ENCODE assay signal across 15 mouse cellular contexts in the genomic region with DNA sequence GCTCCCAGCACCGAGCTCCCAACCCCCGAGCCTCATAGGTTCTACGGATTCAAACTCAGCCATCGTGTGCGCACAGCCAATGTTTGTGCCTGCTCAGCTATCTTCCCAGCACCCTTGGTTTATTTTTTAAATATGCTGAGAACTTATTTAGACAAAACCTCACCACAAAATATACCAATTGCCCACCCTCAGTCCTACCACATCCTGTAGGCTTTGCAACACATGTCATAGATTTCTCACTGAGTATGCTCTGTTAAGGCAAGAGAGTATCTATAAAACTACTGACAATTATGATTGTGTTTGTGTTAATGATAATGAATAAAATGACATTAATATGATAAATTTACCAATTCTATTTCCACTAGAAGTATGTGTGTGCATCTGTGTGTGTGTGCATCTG.
"Had no signal": no experiment of that assay in that cellular context is flagged by ENCODE, and none has a peak within 500 bp of the region (broad histone marks: within the 10 kb centered on the region; RNA-seq: fewer than 3 reads in every experiment).

No protein-coding gene starts in this region.

- H3K9ac ChIP-seq: limb, embryonic 15.5 days; liver, embryonic 12.5 days; lung, embryonic 15.5 days; midbrain, embryonic 12.5 days had no signal

- H3K4me3 ChIP-seq: limb, embryonic 15.5 days; liver, embryonic 12.5 days; lung, embryonic 15.5 days; midbrain, embryonic 12.5 days had no signal

- H3K36me3 ChIP-seq: limb, embryonic 15.5 days; liver, embryonic 12.5 days; lung, embryonic 15.5 days; midbrain, embryonic 12.5 days had no signal

- H3K4me2 ChIP-seq: limb, embryonic 15.5 days; liver, embryonic 12.5 days; lung, embryonic 15.5 days; midbrain, embryonic 12.5 days had no signal

- DNase-seq: kidney, adult 9 months; kidney, postnatal 36 days; layer of hippocampus, adult 9-11 months; layer of hippocampus, postnatal 36 days; retina, postnatal 1 day; right cerebral cortex, postnatal 4 days; spleen, adult 18-20 months; thymus, adult 2 months; thymus, postnatal 36 days had no signal

- H3K27me3 ChIP-seq: limb, embryonic 15.5 days; liver, embryonic 12.5 days; lung, embryonic 15.5 days; midbrain, embryonic 12.5 days had no signal

- H3K27ac ChIP-seq: kidney, postnatal 0 days; limb, embryonic 15.5 days; liver, embryonic 12.5 days; lung, embryonic 15.5 days; midbrain, embryonic 12.5 days had no signal

- H3K4me1 ChIP-seq: limb, embryonic 15.5 days; liver, embryonic 12.5 days; lung, embryonic 15.5 days; midbrain, embryonic 12.5 days had no signal

- H3K9me3 ChIP-seq: limb, embryonic 15.5 days; liver, embryonic 12.5 days; lung, embryonic 15.5 days; midbrain, embryonic 12.5 days had no signal

- ATAC-seq: liver, embryonic 12.5 days; midbrain, embryonic 16.5 days had no signal
